Mouse (Mus musculus) olfactory bulb, adult 2 months (tissue): ENCODE data around the gene Jak1.

Experiments
- CTCF ChIP-seq: fragments of 200-500 bp; IDR thresholded peaks from 2 replicates; pipeline ENCODE4 v1.5.1; 2012; ENCODE audit warnings: low read depth, mild to moderate bottlenecking, low read length, moderate library complexity; ENCODE audit not compliant: insufficient read depth
- POLR2A ChIP-seq: fragments of 200-500 bp; IDR thresholded peaks from 2 replicates; pipeline ENCODE4 v1.6.1; 2012; ENCODE audit warnings: mild to moderate bottlenecking, low read depth, low read length, moderate library complexity; ENCODE audit not compliant: insufficient read depth

GRCm38 (mm10) chr4:101256526-101257210 is 8.4 kb downstream of the Jak1 start:
- TF ChIP-seq CTCF (no peak), POLR2A (no peak)
